Mouse (Mus musculus) kidney, postnatal 4 days (tissue): Measurements from ENCODE around the gene Gm10300.

Source experiments
- DNase-seq, 2 experiments: peaks; one replicate each; pipeline ENCODE4 v3.0.0; 2021; ENCODE audit warnings: mixed read lengths in 2 of 2

Gene Gm10300

DNA sequence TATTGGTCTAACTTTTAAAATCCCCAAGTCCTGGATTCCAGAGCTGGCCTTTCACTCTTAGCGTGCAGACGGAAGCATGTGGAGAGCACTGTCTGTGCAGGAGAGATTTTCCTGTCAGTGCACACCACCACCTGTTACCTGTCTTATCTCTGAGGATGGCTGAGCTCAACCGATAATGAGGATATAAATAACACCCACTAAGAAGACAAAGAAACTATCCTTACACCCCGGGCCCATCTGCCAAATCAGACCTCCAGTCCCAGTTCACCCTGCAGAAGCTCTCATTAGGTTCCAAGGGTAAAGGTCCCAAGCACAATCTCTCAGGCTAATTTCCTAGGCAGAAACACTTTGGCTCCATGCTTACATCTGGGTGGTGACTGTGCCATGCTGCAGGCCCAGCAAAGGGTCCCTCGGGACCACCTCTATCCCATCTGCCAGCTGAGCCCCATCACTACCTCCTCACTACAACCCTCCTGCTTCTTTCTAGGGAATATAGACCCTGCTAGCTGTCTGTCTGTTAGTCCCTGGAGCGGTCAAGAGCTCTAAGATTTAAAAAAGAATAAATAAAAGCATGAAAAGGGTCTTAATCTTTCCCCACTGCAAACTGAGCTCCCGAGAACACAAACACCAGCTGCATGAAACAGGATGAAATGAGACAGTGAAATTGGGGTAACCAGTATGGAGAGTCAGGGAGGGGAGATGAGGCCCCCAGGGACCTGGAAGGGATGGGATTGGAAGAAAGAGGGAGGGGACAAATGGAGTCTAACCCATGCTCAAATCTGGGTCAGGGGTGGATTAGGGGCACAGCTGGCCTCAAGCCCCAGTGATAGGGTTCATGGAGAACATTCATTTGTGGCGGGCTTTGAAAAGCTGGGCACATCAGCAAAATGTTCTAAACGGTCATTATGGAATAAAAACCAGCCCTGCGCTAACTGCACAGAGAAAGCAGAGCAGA lies 22.9 kb upstream of the Gm10300 start:
- DNase-seq, result no peak

DNA sequence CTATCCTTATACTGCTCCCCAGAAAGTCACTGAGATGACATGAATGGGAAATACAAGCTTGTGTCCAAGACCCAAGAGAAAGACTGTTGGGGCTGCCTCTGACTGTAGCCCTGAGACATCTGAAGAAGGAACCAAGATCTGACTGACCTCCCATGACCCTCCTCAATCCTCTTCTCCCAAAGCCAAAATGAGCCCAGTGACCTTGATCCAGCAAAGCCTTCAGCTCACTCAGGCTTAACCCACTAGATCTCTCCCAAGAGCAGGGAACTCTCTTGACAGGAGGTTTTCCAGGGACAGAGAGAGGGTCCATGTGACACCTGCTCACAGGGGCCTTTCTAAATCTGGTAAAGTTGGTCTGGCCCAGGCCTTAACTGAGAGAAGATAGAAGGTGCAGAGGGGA lies 17.2 kb upstream of the Gm10300 start:
- no peak for DNase-seq

DNA sequence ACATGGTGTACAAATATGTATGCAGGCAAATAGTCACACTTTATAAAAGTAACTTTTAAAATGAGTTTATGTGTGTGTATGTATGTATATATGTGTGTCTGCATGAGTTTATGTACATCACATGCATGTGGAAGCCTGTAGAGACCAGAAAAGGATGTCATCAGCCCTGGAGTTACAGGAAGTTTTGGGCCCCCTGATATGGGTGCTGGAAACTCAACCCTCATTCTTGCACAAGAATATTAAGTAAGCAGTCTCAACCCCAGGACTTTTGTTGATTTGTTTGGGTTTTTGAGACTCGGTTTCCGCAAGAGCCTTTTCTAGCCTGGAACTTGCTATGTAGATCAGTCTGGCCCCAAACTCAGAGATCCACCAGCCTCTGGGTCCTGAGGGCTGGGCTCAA lies 15.0 kb upstream of the Gm10300 start:
- no peak for DNase-seq

DNA sequence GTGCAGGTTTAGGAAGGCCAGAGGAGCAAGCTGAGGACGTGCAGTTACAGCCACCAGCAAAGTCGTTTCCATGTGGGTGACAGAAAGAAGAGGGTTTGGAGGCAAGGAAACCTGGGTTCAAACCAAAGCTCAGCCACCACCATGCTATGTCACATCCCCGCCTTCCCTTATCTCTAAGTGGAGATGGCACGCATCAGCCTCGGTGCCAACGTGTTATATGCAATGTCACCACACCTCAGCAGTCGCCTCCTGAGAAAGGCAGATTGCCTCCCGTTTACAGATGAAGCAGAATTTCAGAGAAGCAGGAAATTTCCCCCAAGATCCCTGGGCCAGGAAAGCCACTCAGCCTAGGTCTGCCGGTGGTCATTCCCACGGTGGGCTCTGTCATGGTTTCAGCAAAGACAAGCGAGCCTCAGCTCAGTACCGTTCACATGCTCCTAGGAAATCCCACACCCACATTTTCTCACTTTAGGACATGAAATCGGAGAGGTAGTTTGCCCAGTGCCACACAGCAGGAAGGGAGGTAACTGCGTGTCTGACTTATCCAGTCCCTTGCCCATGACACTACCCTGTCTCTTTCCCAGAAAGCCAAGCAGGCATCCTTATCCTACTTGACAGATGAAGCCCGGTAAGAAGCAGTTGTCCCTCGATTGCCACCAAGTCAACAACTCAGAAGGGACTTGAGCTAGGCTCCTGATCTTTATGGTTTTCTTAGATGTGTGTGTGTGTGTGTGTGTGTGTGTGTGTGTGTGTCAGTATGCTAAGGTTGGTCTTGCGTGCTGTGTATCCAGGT lies 14.3 kb upstream of the Gm10300 start:
- no peak for DNase-seq

DNA sequence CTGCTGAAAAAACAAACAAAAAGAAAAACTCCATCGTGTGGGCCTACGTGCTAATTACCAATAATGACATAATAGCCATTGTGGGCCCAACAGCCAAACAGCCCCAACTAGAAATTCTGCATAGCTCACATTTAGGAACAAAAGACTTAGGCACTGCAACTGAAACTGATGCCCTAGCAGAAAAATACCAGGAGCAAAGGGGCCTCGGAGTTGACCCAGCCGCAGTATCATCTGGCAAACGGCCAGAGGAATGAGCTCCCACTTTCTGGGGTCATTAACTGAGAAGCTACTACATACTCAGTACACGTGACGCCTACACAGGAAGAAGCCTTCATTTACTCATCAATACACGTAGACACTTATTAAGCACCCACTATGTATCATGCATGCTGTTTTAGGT lies 12.2 kb upstream of the Gm10300 start:
- no peak for DNase-seq

DNA sequence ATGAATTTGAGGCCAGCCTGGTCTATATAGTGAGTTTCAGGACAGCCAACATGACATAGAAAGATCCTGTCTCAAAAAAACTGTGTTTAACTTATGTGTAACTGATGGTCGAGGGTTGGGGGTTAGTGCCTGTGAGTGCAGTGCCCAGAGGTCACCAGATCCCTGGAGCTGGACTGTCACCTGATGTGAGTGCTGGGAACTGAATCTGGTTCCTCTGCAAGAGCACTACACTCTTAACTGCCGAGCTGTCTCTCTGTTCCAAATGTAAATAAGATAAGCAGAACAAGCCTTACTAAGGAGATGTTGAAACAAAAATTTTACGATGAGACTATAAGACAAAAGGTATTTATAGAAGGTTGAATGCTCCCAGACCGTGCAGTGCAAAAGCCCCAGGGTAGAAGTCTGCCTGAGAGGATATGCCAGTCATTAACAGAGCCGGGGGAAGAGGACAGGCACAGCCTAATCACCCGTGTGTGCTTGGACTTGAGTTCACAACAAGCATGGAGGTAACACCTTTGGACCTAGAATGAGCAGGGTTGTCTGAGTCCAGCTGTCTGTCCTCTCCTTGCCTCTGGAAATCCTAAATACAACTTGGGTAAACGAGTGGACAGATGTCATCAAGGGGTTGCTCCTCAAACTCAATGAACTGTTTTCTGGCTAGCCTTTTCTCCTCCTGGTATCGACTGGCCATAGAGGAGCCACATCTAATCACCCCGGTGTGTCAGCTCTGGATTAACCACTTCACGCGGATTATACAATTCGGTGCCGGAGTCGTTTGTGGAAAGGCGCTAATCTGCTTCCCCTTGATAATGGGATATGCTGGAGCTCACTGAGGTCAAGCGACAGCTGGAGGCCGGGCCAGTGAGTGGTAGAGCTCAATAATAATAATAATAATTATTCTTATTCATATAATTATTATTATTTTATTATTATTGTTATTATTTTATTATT lies 11.3 kb upstream of the Gm10300 start:
- no peak for DNase-seq

DNA sequence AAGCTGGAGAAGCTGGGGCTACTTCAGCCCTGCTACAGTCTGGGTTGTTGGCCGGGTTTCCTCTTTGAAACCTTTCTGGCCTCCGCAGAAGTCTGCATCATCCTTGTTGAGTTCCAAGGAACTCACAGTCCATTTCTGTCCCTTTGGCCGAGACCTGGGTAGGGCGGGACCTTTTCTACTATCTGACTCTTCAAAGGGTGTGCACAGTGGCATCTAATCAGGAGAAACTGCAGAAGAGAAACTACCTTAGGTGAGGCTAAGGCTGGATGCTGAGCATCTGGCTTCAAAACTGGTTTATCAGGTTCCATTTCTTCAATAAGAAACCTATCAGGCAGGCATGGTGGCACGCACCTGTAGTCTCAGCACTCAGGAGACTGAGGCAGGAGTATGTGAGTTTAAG lies 9.9 kb upstream of the Gm10300 start:
- no peak for DNase-seq

DNA sequence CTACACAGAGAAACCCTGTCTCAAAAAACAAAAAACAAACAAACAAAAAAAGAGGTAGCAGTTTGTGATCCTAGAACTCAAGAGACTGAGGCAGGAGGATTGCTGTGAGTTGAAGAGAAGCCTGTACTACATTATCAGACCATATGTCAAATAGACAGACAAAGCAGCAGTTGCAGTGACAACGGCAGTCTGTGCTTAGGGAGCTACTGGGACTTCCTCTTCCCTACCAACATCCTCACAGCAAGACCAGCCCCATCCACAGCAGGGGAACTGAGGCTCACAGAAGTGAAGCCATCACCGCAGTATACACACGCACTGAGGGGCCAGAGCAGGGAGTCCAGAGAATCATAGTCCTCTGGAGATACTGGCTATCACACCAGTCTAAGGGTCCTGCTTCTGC lies 8.9 kb upstream of the Gm10300 start:
- DNase-seq, result no peak

DNA sequence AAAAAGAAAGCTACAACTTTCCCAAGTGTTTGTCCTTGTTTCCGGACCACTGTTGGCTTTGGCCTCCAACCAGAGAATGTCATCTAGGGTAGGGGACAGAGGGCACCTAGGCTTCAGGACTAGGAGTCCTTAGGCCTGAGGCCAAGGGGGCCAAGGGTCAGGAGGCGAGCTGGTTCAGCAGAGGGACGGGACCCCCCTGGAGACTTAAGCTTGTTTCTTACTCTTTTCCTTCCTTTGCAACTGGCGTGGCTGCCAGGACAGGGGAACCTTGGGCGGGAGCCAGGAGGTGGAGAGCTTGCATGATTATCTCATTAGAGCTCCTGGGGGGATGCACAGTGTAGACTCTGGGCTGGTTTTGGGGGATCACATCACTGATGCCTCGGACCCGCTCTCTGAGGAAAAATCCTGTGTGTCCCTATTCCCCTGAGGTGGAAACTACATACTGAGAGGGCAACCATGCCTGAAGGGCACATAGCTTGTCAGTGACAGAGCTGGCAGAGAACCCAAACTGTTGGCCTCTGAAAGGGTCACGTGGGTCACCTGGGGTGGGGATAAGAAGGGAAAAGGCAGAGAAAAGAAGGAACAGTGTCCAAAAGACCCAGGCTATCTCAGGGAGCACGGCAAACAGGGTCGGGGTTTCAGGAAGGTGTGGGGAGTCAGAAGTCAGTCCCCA lies 8.3 kb upstream of the Gm10300 start:
- peak; percentile 69 to 74 for DNase-seq

DNA sequence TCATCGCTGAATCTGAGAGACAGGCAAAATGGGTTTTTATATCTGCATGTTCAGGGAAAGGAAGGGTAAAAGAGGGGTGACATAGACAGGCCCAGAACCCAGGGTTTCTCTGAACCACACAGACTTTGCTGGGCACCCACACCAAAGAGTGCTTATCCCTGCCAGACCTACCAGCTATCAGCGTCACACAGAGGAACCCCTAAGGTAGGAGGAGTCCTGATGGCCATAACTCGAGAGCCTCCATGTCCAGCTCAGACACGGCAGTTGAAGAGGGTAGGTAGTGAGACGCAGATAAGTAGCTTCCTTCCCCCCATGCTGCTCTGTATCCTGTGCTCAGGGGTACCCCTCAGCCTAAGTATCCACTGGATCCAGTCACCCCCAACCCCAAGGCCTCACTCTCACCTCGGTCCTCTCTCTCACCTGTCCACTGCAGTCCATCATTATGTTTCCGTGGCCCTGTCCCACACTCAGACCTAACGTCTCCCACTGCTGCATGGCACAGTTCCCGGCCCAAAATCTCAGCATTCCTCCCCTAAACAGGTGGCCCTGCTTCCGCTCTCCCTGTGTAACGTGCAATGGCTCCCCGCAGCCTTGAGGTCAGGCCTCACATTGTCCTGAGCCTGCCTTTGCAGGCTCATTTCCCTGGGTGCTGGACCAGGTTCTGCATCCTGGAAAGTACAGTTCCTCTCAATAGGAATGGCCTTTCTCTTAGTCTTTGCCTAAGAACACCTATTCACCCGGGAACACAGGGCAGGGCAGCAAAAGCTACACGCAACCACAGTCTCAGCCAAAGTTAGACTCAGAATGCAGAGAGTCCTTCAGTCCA lies 7.2 kb upstream of the Gm10300 start:
- no peak for DNase-seq

DNA sequence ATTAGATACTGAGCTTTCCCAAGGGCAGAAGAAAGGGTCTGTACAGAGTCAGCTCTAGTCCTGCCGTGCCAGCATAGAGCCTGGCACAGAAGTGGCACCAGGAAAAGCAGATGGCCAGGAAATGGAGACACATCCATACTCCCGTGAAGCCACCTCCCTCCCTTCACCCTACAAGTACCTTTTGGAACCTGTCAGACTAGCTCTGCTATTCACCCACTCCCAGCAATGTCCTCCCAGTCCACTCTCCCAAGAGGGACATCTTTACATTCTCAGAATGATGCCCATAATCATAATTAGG lies 6.6 kb upstream of the Gm10300 start:
- no peak for DNase-seq

DNA sequence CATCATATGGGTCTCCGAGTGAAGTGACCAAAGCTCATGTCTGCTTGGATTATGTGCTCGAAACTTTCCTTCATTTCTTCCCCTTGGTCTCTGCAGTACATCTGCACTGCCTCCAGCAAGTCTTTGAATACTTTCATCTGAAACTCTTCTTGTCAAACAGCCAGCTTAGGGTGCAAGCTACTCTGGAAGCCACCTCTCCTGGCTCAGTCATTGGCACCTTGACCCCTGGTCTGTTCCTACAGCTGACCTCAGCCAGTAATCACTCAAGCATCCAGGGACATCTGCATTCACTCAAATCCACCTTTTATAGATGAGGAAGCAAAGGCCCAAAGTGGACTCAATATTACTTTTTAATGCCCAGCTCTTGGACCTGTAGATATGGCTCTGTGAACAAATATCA lies 2.8 kb upstream of the Gm10300 start:
- no peak for DNase-seq

DNA sequence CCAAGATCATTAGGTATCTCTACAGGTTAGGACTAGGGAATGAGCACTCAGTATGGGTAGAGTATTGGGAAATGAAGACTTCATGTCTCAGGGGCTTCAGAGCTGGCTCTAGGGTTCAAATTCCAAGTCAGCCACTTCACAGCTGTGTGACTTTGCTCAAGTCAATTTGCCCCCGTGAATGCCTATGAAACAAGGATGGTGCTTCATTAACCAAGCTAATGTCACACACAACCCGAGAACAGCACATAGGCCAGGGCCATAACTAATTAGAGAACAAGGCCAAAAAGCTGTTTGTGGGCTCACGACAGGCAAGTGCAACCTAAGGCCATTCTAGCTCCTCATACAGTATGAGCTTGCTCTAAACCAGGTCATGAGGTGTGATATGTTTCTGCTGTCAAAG lies 2.3 kb upstream of the Gm10300 start:
- DNase-seq, result no peak

DNA sequence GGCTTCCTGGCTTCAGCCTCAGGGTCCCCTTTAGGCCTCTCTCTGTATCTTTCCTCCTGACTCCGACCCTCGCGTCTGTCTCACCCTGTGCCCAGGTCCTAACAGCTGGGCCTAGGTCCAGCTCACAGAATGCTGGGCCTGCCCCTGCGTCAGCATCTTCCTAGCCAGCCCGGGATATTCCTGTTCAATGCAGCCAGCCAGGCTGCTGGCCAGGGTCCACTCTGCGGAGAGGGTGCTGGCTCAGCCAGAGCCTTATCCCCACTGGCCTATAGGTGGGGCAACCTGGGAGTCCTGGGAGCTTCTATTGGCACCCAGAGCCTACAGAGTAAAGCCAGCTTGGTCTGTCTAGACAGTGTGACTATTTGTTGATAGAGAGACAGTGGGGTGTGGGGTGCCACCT lies 1.6 kb upstream of the Gm10300 start:
- peak; percentile 47 to 67 for DNase-seq

DNA sequence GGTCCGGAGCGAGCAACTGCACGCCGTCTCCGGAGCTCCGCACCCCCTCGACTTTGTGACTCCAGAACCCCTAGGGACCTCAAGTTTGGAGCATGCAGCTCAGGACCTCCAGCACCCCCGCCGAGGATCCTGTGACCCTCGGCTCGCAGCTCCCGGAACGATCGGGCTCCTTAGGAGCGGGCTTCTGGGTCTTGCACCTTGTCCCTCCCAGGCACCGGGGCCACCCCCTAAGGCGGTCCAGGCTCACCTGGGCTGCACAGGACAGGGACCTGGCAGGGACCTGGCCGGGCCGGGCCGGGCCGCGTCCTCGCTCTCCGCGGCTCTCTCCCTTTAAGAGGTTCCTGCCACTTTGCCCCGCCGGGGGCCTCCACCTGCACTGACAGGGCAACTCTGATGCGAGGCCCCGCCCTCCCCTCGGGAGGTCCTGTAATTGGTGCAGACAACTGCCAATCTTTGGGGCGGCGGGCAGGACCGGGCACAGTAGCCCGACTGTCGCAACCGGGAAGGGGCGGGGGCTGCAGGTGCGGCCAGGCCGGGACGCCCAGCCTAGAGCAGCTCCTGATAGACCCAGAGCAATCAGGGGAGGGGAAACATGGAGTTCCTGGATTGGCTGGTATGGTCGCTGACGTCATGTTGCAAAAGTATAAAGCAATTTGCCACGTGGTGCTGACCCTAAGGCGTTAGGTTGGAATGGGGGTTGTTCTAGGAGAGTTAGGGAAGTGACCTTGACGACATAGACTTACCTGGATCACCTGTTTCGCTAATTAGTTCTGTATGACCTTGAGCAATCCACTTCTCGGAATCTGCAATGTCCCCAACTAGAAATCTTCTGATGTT lies 654 bp downstream of the Gm10300 start, which contains the start of gene Epb41:
Epb41 (minus strand) TSS at position 389 of the 837 bp plus-strand sequence.
- DNase-seq, result peak; percentile 98

DNA sequence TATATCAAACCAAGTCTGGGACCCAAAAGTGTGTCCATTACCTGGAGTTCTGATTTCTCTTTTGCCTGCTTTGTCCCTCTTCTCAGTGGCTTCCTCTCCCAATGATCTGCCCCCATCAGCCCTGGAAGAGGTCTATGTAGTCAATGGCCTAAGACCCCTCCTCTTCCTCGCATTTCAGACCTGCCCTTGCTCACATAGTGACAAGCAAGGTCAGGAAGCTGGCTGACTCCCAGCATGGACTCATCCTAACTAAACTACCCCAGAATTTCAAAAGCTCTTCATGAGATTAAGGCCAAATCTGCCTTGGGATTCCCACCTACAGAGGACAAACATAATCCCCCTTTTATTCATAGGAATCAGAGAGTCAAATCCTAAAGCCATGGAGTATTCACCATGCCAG lies 1.3 kb downstream of the Gm10300 start:
- no peak for DNase-seq

DNA sequence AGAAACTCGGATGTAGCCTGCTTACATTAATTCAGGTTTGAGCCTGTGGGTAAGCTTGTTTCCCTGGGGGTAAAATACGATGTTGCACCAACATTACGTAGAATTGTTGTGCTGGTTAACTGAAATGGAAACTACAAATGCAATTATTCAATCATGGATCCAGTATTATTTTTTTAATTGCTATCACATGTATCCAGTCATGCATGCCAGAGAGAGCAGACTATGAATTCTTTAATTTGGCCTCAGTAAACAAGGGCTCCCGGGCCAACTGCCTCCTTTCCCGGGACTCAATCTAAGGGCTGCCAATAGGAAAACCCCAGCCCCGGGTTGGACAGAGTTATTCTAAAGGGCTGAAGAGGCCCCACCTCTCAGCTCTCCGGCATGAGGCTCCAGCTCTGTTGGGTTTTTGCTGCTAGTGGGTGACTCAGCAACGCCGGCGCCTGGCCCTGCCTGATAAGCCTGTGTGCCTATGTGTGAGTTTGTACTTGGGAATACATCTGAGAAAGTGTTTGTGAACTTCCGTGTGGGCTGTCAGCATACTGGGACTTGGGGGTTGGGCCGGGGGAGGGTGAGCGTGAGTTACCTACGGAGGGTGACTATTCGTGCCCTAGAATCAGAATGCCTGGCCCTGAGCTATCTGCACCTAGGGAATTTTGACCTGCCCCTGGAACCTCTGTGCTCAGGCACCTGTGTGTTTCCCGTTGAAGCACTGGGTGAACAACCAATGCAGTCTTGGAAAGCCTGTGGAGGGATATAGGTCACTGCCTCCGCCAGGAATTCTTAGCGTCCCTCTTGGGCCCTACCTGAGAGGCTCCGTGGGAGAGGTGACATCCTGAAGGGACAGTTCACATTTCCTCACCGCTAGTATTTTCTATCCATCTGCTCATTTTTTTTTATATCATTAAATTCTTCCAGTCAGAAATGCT lies 2.2 kb downstream of the Gm10300 start:
- DNase-seq, result peak; percentile 50 to 66

DNA sequence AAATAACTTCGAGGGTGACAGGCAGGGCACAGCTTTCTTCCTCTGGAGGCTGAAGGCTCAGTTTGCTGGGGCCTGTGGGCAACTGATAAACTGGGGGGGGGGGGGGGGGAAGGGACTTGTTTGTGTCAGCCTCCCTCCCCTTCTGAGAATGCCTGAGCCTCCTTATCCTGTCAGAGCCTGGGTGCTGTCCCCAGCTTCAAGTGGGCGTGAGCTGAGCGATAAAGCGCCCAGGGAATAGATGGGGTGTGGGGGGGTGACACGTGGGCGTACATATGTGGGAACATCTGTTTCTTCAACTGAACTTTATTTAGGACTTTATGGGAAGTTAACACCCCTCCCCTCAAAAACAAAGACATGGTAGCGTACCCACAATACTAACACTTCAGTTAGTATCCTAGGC lies 2.9 kb downstream of the Gm10300 start:
- no peak for DNase-seq

DNA sequence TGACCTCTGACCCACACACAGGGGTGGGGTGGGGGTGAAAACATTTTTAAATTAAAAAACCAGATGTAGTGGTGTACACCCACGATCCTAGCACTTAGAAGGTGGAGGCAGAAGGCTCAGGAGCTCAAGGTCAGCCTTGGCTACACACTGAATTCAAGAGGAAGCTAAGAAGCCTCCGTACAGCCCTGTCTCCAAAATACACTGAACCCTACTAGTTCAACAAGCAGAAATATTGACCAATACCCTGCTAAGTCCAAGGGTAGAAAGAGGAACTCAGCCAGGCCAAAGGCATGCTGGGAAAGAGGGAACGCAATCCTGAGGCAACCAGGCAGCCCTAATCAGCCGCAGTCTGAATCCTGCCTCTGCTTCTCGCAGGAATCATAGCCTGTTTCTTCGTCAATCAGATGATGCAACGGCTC lies 3.8 kb downstream of the Gm10300 start:
- DNase-seq, result no peak
